Mouse (Mus musculus) retina, adult 2 months (tissue): Measurements from ENCODE around the gene Sptlc3.

Source experiments
- DNase-seq: peaks from one replicate; pipeline ENCODE4 v3.0.0-alpha.2; 2012; ENCODE audit warnings: low read depth, low spot score

Sptlc3 gene

DNA sequence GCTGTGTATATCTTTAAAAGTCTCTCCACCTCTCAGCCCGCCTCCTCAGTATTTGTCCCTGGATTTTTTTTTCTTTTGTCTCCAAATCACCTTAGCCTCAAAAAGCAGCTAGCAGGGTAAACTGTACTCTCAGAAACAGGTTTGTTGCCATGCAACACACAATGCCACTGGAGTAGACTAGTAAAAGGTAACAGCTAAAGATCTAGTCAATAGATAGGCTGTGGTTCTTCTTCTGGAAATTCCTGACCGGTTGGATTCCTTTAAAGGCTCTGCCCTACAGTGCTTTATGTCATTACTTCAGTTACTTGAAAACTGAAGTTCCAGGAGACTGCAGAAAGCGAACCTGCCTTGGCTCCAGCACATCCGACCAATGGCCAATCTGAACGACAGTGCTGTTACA, at the start of gene Sptlc3:
Gene Sptlc3, plus strand, starts transcription at position 78 of the 400 bp plus-strand sequence.
- DNase-seq = no peak

DNA sequence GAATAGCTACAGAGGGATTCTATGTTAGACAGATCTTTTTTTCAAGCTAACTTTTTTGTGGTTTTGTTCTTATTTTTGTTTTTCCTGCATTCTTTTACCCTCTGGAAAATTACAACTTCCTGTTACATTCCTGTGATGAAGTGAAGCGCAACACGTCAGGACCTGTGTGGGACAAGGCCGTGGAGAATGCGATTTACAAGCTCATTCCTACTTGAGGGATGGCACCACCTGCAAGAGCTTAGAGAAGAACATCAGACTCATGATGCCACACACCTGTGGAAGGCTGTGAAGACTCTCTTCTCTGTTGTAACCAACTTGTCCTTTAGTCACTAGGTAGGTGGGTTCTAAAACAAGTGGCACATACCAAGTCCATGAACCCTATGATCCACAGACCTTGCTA, 26.0 kb upstream of the Sptlc3 start:
- DNase-seq = no peak

DNA sequence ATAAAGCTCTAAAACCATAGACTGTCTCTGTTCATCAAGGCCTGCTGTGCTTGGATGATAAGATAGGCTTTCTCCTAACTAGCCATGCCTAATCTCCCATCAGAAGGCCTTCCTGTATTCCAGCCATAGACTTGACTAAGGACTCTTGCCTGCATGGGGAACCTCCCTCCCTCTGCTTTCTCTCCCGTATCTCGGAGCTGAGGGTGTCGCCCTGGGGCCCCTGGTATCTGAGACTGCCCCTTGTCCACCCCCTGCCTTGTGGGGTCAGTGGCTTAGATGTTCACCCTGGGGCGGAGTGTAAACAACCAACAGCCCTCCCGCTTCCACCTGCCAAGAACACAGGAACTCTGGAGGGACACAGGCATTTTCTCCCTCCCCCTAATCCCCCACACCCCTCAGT, 5.0 kb upstream of the Sptlc3 start:
- DNase-seq = no peak

DNA sequence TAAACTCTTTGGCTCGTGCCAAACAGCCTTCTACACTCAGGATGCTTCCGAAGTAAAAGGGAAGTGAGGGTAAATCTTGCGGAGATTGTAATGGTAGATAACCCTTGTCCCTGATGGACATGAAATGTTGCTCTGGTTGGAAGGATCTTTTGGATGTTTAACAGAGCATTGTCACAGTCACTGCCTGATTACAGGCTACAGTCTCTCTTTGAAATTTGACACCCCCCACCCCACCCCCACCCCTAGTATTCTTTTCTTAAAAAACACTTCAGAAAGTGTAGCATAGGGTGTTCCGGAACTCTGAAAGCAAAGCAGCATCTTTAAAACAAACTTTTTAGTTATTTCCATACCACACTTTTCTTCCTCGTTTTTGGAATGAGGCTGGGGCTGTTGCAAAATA, 916 bp downstream of the Sptlc3 start:
- DNase-seq = no peak

DNA sequence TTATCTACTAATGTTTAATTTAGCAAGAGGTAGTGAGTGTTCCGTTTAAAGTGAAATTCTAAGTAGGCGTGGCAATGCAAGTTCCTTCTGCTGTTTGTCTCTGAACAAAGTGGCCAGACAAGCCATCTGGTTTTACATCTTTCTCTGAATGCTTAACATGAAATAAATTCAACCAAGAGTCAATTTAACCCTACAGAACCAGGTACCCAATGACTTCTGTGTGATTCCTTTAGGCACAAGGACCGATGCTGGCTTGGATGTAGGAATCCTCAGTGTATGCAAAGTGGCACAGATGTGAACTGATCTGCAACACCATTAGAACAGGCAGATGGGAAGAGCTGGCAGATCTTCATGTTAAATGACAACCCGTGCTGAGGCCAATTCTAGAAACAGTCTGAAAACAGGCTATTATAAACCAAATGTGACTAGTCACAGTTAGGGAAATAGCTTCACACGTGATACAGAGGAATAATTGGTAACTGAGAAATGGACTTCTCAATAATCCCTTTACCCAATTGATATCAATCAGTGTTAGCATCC, 68.3 kb downstream of the Sptlc3 start:
- no peak for DNase-seq

DNA sequence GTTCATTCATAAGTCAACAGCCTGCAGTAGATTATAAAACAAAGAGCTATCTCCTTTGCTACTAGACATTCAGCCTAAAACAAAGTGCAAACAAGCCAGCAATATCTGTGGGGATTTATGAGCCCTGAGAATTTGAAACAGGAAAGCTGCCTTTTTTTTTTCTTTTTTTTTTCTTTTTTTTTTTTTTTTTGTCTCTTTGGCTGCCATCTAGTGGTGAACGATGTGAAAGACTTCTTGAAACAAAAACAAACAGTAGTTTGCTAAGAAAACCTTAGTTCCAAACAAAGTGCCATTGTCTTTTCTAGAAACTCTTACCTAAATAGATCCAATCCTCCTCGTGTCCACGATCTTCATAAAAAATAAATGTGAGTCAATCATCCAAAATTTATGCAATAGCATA, 85.6 kb downstream of the Sptlc3 start:
- no peak for DNase-seq

DNA sequence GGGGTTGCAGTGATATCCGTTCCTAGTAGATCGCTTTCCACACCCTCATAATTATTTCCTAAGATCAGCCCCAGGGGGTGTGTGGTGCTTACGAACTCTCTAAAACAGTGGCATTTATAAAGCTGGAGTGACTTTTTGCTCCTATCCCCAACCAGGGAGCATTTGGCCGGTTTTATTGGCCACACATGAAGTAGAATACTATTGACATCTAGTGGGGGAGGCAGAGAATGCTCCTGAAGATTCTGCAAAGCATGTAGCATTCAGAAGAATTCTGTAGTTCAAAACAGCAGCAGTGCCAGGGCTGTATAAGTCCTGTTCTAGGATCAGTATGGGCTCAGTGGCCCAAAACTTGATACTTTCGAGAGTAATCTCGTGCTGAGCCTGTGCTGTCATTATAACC, 89.1 kb downstream of the Sptlc3 start:
- DNase-seq = no peak

DNA sequence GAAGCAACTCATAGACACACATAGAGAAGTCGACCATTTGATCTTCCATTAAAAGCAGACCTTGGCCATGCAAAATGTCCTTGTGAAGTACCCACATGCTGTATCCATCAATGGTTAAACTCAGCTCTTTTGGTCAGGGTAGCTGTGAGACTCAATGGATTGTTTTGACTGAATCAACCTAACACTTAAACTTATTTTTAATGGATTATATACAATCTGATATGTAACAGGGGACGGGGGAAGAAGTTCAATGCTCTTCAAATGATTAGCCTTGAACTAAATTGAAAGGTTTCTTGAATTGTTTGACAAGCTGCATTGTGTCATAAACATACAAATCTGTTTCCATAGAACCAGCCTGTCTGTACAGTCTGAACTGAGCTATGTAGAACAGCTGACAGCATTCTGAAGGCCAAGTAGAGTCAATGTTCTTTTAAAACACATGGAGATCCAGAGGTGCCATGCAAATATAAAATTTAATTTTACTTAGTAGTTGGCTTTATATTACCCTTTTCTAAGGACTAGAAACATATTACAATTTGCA, 94.0 kb downstream of the Sptlc3 start:
- DNase-seq = no peak

DNA sequence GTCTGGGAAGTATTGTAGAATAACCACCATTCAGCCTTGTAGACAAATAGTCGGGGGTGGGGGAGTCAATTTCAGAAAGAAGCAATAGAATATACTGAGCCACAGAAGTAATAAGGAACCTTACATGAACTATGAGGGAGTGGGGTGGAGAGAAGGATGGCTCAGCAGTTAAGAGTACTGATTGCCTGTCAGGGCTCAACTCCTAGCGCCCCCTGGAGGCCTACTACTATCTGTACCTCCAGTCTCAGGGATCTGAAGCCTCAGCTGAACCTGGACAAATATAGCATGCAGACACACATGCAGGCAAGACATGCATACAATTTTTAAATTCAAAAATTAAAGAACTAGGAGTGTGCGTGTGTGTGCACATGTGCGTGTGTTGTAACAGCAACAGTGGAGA, 96.2 kb downstream of the Sptlc3 start:
- DNase-seq = no peak

DNA sequence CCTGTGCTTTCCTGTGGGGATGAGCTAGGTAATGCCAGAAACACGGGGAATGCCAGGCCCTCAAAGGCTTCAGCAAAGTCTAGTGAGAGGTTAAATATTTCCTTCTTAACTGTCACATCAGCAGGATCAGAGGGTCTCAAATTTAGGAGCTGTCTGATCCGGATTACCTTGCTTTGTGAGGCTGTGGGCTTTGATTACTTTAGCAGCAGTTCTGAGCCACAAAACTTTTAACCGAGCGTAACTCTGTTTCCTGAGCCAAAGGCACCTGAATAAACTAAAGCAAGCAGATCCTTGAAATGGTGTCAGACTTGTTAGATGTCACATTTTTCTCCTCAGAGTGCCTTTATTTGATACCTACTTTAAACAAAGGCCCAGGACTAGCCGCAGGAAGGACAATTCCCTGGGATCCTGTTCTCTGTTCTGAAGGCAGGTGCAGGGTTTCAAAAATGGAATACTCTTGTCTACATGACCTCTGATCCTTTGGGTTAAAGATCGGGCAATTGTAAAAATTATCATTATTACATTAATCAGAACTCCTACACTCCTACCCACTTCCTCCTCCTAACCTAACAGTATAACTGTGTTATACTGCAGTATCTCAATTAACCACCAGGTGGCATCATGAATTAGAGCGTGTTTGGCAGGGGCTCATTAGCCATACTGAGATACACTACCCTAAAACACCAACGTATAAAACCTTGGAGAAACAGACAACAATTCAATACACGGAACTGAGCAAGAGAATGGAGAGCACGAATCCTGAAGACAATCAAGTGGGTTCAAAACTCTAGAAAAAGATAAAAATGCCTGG, 97.4 kb downstream of the Sptlc3 start:
- DNase-seq = peak; percentile 20

DNA sequence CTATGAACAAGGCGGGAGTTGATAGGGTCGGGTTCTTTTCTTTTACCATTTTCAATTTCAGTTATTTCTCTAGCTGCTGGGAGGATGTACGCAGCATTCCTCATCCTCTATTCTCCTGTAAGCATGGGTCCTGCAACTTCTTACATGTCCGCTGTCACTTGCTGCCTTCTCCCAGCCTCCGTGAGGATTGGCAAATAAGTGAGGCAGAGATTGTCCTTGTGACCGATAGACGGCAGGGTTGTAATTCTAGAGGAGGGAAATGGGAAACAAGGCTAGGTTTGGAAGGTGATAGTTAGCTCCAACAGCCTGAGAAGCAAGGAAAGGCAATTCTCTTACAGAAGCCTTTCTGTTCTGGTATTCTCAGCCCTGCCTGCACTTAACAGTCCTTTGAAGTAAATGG, 98.4 kb downstream of the Sptlc3 start:
- DNase-seq = no peak

DNA sequence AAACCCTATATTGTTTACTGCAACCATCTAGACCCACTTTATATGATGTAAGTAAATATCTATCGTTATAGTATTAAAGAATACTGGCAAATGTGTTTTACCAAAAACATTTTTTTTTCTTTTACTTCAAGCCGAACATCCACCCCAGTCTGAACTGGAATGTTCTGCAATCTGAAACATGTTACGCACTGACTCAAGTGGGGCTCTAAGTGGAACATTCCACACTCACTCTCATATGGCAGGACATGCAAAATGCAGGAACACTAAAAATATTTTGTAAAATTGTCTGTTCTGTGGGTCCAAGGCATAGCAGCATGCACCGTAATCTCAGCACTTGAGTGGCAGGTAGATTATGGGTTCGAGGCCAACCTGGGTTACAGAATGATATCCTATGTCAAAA, 103.5 kb downstream of the Sptlc3 start:
- no peak for DNase-seq

DNA sequence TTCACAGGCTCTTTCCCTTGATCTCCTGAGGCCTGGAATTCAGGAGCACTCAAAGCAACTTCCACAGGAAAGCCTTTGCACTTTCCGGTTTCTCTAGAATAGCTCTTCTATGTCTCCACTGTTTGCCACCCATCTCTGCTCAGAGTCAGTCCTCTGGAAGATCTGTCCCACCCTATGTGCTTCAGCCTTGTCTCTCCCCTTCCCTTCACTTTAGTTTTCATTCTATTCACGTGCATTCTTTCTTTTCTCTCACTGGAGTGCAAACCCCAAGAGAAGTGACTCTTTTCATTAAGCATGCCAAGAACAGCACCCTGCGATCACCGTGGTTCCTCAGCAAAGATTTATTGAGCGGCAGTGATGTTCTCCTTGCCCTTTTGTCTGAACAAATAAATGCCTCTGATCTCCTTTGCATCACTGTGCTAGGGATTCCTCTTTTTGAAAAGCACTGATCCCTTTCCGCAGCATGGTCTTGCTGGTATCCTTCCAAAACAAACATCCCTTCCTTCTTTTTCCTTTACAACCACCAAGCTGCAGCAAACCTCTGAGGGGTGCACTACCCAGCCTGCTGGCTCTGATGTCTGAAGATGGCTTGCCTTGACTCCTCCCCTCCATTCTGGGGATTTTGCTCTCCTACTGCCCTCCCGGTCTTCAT, 108.0 kb downstream of the Sptlc3 start:
- DNase-seq = no peak

DNA sequence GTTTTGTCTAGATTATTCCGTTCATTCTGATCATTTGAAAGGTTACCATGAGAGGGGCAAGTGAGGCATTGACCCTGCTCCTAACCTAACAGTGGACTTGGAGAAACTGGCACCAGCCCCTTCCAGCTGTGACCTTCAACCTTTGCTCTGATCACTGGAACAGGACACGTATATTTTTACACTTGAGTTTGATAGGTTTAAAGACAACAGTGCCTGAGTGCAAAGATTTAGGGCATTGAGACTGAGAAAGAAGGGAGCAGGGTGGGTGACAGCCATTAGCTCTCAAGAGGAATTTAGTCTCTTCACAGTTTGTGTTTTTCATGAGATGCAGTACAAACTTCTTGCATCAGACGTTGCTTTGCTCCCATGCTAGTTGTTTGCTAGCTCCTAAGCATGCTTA, 114.5 kb downstream of the Sptlc3 start:
- DNase-seq = no peak

DNA sequence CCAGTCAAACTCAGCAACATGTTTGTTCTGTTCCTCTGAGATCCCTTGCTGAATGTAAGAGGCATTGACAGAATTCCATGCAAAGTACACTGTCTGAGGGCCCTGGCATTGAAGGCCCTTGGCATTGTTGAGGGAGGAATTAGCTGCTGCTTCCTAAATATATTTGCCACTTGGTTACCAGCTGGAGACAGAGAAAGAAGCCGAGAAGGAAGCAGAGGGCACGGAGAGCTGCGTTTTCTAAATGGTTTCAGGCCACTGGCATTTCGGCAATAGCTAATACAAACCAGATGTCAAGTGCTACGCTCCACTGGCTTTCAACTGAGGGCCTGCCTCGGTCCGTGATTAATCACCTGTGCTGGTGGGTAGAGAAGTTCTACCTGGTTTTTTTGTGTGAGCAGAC, 115.1 kb downstream of the Sptlc3 start:
- no peak for DNase-seq

DNA sequence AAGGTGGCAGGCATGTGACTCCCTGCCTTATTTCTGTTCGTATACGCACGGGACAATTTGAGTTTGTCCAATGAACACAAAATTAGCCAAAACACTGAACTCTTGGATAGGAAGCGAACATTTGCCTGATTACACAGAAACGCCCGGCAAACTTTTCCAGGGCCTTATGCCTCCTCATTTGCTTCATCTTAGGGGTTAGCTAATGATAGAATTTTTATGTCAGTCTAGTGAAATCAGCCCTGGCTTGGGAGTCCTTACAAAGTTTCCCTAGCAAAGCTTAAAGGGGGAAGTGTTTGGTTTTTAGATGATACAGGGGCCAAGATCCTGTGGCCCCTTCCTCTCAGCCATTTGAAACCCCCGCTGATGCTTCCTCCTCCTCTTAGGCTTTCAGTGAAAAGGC, 115.5 kb downstream of the Sptlc3 start:
- DNase-seq = no peak

DNA sequence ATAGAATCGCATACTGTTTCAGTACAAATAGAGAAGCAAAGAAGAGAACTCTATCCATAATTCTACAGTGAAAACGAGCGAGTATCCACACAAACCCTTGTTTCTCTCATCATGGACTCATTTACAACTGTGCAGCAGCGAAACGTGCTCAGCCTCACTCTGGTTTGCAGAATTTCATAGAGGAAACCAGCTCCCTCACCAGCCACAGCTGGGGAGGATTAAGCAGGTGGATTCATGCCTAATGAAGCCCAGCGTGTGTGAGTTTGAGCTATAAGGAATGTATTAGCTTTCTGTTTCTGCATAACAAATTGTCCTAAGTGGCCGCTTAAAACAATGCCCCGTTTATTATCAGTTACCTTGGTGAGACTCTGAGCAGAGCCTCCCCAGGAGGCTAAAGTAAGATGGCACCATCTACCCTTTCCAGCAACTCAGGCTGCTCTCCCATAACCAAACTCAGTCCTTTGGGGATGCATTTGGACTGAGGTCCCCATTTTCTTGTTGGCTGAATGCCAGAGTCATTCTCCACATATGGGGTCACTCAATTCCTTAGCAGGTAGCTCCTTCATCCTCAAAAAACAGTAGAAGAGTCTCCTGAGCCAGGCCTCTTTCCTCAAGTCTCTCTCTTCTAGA, 116.1 kb downstream of the Sptlc3 start:
- DNase-seq = no peak

DNA sequence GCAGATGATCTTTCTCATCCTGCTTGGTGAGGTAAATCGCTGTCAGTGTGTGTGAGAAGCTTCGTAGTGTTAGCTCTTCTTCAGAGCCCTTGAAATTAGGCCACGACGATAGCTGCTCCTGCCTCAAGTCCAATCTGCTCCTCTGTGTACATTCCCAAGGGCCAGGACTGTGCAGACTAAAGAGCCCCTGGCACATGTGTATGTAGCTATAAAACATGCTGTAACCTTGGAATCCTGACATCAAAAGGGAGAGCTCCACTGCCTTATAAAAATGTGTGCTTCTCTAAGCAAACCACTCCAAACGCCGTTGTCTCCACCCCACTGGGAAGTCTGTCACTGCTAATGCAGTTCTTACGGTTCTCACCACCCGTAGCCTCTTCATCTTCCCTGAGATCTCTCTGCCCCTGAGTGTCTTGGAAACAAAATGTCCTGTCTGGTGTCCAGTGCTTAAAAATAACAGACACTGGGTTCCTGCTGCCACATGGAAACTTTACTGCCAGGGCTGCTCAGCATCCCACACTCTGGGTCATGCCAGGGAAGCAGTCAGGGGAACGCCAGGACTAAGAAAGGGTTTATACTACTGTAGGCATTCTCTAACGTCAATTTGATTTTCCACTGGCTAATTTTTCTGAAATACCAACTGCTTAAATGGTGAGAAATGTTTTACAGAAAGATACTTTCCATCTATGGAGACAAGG, 118.8 kb downstream of the Sptlc3 start:
- no peak for DNase-seq

DNA sequence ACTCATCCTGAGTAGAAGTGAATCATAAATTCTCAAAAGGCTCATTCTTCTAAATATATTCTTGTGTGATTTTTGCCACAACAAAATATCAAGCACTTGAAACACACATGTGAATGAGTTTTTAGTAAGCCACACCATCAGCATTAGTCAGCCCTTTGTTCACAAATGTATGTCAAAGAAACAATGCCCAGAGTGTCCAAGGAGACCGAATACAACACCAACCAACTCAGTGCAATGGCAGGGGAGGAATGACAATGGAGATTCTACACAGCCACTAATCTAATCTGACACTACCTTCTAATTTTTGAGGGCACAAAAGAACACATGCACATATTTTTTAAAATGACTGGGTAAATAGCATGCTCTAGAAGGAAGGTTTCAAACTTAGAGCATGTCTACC, 132.8 kb downstream of the Sptlc3 start:
- no peak for DNase-seq

DNA sequence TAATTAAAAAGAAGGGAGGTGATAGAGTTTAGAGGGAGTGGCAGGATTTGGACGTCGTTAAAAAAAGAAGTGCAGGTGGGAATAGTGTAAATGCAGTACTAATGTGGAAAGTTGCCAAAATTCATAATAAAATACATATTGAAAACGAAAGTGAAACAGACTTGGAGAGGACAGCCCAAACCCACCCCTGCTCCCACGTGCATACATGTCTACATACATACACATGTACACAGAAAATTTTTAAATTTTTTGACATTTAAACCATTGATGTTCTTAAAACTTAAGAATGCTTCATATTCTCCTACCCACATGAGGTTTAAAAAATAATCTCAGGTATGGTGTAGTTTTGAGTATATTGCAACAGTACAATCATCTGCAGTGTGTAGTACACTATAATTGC, 135.0 kb downstream of the Sptlc3 start:
- DNase-seq = no peak

DNA sequence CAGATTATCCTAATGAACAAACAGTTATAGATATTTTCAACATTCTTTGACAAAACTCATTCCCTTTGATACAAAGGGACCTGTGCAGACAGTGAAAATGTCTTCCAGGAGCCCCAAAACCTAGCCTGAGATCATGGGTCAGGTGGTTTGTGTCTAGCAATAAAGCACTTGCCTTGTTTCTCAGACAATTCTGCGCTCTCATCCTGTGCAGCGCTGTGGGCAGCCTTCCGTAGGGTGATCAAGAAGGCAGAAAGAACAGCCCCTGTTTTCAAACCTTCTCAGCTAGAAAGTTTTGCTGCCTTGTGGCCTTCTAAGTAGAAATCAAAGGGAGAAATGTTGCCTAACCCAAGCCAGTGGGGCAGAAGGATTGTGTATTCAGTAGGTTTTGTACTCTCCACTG, 135.9 kb downstream of the Sptlc3 start:
- no peak for DNase-seq

DNA sequence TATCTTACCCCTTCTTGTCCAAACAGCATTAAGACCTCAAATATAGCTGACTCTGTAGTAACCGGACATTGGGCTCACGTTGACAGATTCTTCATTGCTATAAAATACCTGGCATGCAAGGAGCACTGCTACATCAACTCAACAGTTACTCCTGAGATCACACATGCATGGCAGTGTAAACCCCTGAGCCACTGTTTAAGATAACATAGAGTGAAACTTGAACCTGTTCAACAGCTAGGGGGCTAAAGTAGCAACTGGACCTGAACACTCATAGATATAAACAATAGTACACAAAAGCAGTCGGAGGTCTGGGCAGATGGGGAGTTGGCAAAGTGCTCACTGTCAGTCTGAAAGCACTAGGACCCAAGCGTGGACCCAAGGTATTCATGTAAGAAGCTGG, 140.8 kb downstream of the Sptlc3 start:
- DNase-seq = no peak
